Mouse (Mus musculus) kidney, postnatal 0 days (tissue): ENCODE results near the gene Urb2. TPM values are rescaled to one million over a fixed set of nuclear protein-coding genes. Genes with fewer than 3 reads are reported as not detected.

Experiments
- ATAC-seq: fragments of 200-750 bp; cut with Nextera tagmentation; replicated peaks from 2 replicates; pipeline ENCODE4 v1.8.0; 2017; ENCODE audit warnings: low read depth, moderate number of reproducible peaks, moderate TSS enrichment, moderate library complexity; ENCODE audit not compliant: low FRiP score
- DNase-seq: peaks from one replicate; pipeline ENCODE4 v3.0.0-alpha.2; 2016; ENCODE audit warnings: low spot score
- H3K27ac ChIP-seq: fragments of 300-500 bp; sonication (generic); 2 replicates; pipeline ENCODE4 v1.5.1; 2014; ENCODE audit warnings: mild to moderate bottlenecking
- H3K27me3 ChIP-seq: fragments of 300-500 bp; sonication (generic); 2 replicates; pipeline ENCODE4 v1.6.1; 2014; ENCODE audit warnings: low read length, mixed read lengths; ENCODE audit not compliant: insufficient read depth
- H3K36me3 ChIP-seq: fragments of 300-500 bp; sonication (generic); 2 replicates; pipeline ENCODE4 v1.6.1; 2014; ENCODE audit warnings: low read length, mixed read lengths; ENCODE audit not compliant: insufficient read depth
- H3K4me1 ChIP-seq: fragments of 300-500 bp; sonication (generic); replicated peaks from 2 replicates; pipeline ENCODE4 v1.6.1; 2014; ENCODE audit warnings: antibody characterized with exemption, low read length, mixed read lengths; ENCODE audit not compliant: insufficient read depth
- H3K4me2 ChIP-seq: fragments of 300-500 bp; sonication (generic); 2 replicates; pipeline ENCODE4 v1.6.1; 2014; ENCODE audit warnings: mild to moderate bottlenecking, low read length, moderate library complexity, mixed read lengths
- H3K4me3 ChIP-seq: fragments of 300-500 bp; sonication (generic); replicated peaks from 2 replicates; pipeline ENCODE4 v1.5.1; 2014; ENCODE audit warnings: low read depth, low read length
- H3K9ac ChIP-seq: fragments of 300-500 bp; sonication (generic); 2 replicates; pipeline ENCODE4 v1.6.1; 2014; ENCODE audit warnings: low read depth, low read length
- H3K9me3 ChIP-seq: fragments of 300-500 bp; sonication (generic); replicated peaks from 2 replicates; pipeline ENCODE4 v1.6.1; 2016; ENCODE audit warnings: low read length, inconsistent platforms, mixed read lengths
- CTCF ChIP-seq: IDR thresholded peaks from 2 replicates; pipeline ENCODE4 v1.5.1; 2016; ENCODE audit warnings: antibody characterized with exemption, low read depth, mild to moderate bottlenecking, moderate library complexity
- WGBS: fragments of 180-500 bp; shearing (Covaris S2); extraction: QIAGEN DNeasy Blood & Tissue Kit; methylation state at CpG from one replicate; pipeline ENCODE4 v1.1.7; 2014; 5-methylcytosine and 5-hydroxymethylcytosine counted together
- polyA plus RNA-seq: library from polyadenylated mRNA; unstranded; fragments of >200 nt; fragmentation: Nextera tagmentation; extraction: Ambion mirVana; gene quantifications from 2 replicates; pipeline ENCODE4 v1.2.1, GENCODE M21; 2015

The Urb2 gene
- polyA plus RNA-seq, 1 experiment from 2014 or later: 2.0 TPM

DNA sequence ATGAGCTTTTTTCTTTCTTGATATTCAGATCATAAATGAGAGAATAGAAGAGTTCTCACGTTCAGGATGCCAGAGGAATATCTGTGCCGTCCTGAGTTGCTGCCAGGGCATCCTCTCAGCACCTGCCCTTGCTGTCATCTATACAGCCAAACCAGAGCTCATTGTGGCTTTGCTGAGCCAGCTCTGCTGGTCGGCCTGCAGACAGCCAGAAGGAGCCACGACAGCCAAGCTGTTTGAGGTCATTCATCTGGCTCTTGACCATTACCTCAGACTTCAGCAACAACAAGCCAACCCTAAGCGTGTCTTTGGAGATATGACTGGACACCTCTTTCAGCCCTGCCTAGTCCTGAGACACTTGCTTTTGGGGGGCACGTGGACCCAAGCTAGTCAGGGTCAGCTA lies 6.5 kb downstream of the Urb2 start:
- no peak for ATAC-seq
- Histone ChIP-seq H3K27me3 (no peaks in the 10 kb centered on the region), H3K36me3 (peaks cover 36% of the 10 kb centered on the region), H3K4me3 (no peak overlapping the region), H3K27ac (no peak overlapping the region), H3K9ac (no peak overlapping the region), H3K4me1 (no peaks in the 10 kb centered on the region), H3K9me3 (no peaks in the 10 kb centered on the region), H3K4me2 (no peak overlapping the region)
- no peak for DNase-seq
- no peak for TF ChIP-seq CTCF
- WGBS: 85% methylated on average over 6 of the region's 6 CpGs

DNA sequence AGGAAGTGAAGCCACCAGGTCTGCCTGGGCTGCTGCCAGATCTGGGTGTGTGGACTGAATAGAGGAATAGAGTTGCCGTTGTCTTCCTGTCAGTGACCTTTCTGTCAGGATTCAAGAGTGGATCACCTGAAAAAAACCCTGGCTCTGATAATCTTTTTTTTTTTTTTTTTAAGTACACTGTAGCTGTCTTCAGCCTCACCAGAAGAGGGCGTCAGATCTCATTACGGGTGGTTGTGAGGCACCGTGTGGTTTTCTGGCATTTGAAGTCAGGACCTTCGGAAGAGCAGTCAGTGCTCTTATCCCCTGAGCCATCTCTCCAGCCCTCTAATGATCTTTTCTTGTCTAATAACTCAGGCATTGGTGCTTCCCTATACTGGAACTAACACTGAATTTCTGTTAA lies 12.1 kb downstream of the Urb2 start:
- Histone ChIP-seq H3K27me3 (no peaks in the 10 kb centered on the region), H3K4me2 (no peak overlapping the region), H3K27ac (no peak overlapping the region), H3K4me1 (no peaks in the 10 kb centered on the region), H3K36me3 (peaks cover 52% of the 10 kb centered on the region), H3K4me3 (no peak overlapping the region), H3K9ac (no peak overlapping the region), H3K9me3 (no peaks in the 10 kb centered on the region)
- peak; percentile 49 for TF ChIP-seq CTCF
- ATAC-seq (no peak), DNase-seq (no peak)
- 72% methylated on average over 5 of the region's 5 CpGs for WGBS

DNA sequence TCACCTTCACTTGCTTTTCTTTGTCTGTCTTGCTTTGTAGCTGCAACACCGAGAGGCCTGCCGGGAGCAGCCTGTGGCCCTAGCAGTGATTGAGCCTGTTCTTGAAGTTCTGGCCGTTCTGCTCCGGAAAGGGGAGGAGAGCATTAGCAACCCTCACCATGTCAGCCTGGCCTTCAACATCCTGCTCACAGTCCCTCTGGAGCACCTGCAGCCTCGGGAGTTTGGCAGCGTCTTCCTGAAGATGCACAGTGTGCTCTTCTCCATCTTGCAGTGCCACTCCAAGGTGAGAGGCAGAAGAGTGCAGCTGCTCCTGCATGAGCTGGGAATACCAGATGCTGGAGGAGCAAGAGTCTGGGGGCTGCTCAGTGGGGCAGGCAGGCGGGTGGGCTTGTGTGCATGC lies 16.8 kb downstream of the Urb2 start:
- Histone ChIP-seq H3K27me3 (no peaks in the 10 kb centered on the region), H3K4me2 (no peak overlapping the region), H3K4me1 (no peaks in the 10 kb centered on the region), H3K36me3 (peaks cover 41% of the 10 kb centered on the region), H3K9ac (no peak overlapping the region), H3K4me3 (no peak overlapping the region), H3K27ac (no peak overlapping the region), H3K9me3 (no peaks in the 10 kb centered on the region)
- DNase-seq (no peak), ATAC-seq (no peak)
- 91% methylated on average over 7 of the region's 7 CpGs for WGBS
- no peak for TF ChIP-seq CTCF

DNA sequence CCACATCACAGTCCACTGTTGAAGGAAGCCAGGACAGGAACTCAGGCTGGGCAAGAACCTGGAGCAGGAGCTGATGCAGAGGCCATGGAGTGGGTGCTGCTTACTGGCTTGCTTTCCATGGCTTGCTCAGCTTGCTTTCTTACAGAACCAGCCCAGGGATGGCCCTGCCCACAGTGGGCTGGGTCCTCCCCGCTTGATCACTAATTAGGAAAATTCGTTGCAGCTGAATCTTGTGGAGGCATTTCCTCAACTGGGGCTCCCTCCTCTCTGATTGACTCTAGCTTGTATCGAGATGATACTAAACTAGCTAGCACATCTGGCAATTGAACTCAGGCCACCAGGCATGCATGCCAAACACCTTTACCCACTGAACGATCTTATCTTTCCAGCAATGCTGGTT lies 18.0 kb downstream of the Urb2 start:
- Histone ChIP-seq H3K4me3 (no peak overlapping the region), H3K4me1 (no peaks in the 10 kb centered on the region), H3K27me3 (no peaks in the 10 kb centered on the region), H3K4me2 (no peak overlapping the region), H3K36me3 (peaks cover 42% of the 10 kb centered on the region), H3K9me3 (no peaks in the 10 kb centered on the region), H3K27ac (no peak overlapping the region), H3K9ac (no peak overlapping the region)
- no peak for TF ChIP-seq CTCF
- ATAC-seq: no peak
- DNase-seq: no peak
- WGBS: 87% methylated on average over 4 of the region's 4 CpGs

DNA sequence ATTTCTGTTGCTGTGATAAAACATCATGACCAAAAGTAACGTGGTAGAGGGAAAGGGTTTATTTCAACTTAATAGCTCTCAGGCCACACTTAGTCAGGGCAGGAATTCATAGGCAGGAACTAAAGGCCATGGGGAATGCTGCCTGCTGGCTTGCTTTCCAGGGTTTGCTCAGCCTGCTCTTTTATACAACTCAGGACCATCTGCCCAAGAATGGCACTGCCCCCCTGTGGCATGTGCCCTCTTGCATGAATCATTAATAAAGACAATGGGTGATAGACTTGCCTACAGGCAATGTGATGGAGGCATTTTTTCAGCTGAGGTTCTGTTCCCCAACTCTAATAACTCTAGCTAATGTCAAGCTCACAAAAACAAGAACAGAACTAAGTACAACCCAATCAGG lies 20.9 kb downstream of the Urb2 start:
- ATAC-seq: no peak
- Histone ChIP-seq H3K4me3 (no peak overlapping the region), H3K9ac (no peak overlapping the region), H3K27ac (no peak overlapping the region), H3K36me3 (peaks cover 49% of the 10 kb centered on the region), H3K4me2 (no peak overlapping the region), H3K27me3 (no peaks in the 10 kb centered on the region), H3K4me1 (no peaks in the 10 kb centered on the region), H3K9me3 (no peaks in the 10 kb centered on the region)
- 77% methylated on average over 1 of the region's 1 CpGs for WGBS
- no peak for DNase-seq
- peak; percentile 15; the same call in 1 of the 2 replicates for TF ChIP-seq CTCF

DNA sequence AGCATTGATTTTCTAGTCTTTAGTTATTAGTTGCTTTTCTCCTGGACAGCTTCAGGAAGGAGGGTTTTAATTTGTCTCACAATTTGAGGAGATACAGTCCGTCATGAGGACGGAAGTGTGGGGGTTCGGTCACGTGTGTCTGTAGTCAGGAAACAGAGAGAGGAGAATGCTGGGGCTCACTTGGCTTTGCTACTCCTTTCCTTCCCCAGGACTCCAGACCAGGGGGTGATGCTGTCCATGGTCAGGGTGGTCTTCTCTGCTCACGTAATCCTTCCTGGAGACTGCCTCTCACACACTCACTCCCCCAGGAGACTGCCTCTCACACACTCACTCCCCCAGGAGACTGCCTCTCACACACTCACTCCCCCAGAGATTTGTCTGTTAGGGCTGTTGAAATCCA lies 23.1 kb downstream of the Urb2 start:
- ATAC-seq: no peak
- Histone ChIP-seq H3K27me3 (no peaks in the 10 kb centered on the region), H3K36me3 (peaks cover 36% of the 10 kb centered on the region), H3K27ac (no peak overlapping the region), H3K4me1 (no peaks in the 10 kb centered on the region), H3K4me2 (no peak overlapping the region), H3K4me3 (no peak overlapping the region), H3K9ac (no peak overlapping the region), H3K9me3 (no peaks in the 10 kb centered on the region)
- 81% methylated on average over 5 of the region's 5 CpGs for WGBS
- no peak for TF ChIP-seq CTCF
- no peak for DNase-seq

DNA sequence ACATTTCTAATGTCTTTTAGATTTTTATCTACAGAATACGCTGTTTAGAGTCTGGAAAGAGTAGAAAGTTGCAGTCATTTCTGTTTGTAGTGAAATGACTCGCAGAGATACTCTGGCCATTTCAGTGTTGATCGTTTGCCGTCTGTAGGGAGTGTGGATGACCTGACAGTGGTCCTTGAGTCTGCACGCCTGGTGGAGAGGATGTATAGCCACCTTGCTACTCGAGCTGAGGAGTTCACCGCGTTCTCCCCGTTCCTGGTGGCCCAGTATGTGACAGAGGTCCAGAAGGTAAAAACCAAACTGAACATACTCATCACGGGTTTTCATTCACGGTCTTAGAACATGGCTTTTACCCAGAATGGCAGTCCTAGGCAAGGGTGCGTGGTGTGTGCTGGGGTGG lies 23.6 kb downstream of the Urb2 start:
- H3K36me3 ChIP-seq: peaks cover 32% of the 10 kb centered on the region
- no peaks in the 10 kb centered on the region for H3K27me3 ChIP-seq
- DNase-seq (no peak), ATAC-seq (no peak)
- no peak overlapping the region for H3K9ac ChIP-seq
- H3K4me2 ChIP-seq: no peak overlapping the region
- 91% methylated on average over 12 of the region's 12 CpGs for WGBS
- no peaks in the 10 kb centered on the region for H3K9me3 ChIP-seq
- H3K4me3 ChIP-seq: no peak overlapping the region
- no peak overlapping the region for H3K27ac ChIP-seq
- TF ChIP-seq CTCF: no peak
- H3K4me1 ChIP-seq: no peaks in the 10 kb centered on the region
